Mouse (Mus musculus) lung, embryonic 15.5 days (tissue): ENCODE results near the gene Peak1. TPM values are rescaled to one million over a fixed set of nuclear protein-coding genes. Genes with fewer than 3 reads are reported as not detected.

Source experiments
- ATAC-seq: fragments of 200-750 bp; cut with Nextera tagmentation; 2 replicates; pipeline ENCODE4 v1.8.0; 2017; ENCODE audit warnings: moderate number of reproducible peaks, borderline replicate concordance; ENCODE audit not compliant: low FRiP score, low TSS enrichment; ENCODE audit errors: extremely low read depth
- H3K27ac ChIP-seq: fragments of 300-500 bp; sonication (generic); 2 replicates; pipeline ENCODE4 v1.5.1; 2015; ENCODE audit warnings: moderate library complexity, mild to moderate bottlenecking, inconsistent platforms
- H3K27me3 ChIP-seq: fragments of 300-500 bp; sonication (generic); 2 replicates; pipeline ENCODE4 v1.6.1; 2015; ENCODE audit warnings: inconsistent platforms
- H3K36me3 ChIP-seq: fragments of 300-500 bp; sonication (generic); 2 replicates; pipeline ENCODE4 v1.6.1; 2015; ENCODE audit warnings: inconsistent platforms
- H3K4me1 ChIP-seq: fragments of 300-500 bp; sonication (generic); 2 replicates; pipeline ENCODE4 v1.6.1; 2015; ENCODE audit warnings: inconsistent platforms
- H3K4me2 ChIP-seq: fragments of 300-500 bp; sonication (generic); 2 replicates; pipeline ENCODE4 v1.6.1; 2015; ENCODE audit warnings: inconsistent platforms, mild to moderate bottlenecking, moderate library complexity
- H3K4me3 ChIP-seq: fragments of 300-500 bp; sonication (generic); 2 replicates; pipeline ENCODE4 v1.5.1; 2015; ENCODE audit warnings: mild to moderate bottlenecking, inconsistent platforms
- H3K9ac ChIP-seq: fragments of 300-500 bp; sonication (generic); 2 replicates; pipeline ENCODE4 v1.6.1; 2015; ENCODE audit warnings: inconsistent platforms
- H3K9me3 ChIP-seq: fragments of 300-500 bp; sonication (generic); 2 replicates; pipeline ENCODE4 v1.6.1; 2016; ENCODE audit warnings: inconsistent platforms
- whole genome bisulfite sequencing: fragments of 180-500 bp; shearing (Covaris S2); methylation state at CpG from one replicate; pipeline ENCODE4 v1.1.7; 2015; 5-methylcytosine and 5-hydroxymethylcytosine counted together
- polyA plus RNA-seq: library from polyadenylated mRNA; unstranded; fragments of >200 nt; fragmentation: Nextera tagmentation; extraction: Ambion mirVana; gene quantifications from 2 replicates; pipeline ENCODE4 v1.2.1, GENCODE M21; 2015

Gene Peak1
- polyA plus RNA-seq, 1 experiment from 2014 or later = 28.7 TPM

DNA sequence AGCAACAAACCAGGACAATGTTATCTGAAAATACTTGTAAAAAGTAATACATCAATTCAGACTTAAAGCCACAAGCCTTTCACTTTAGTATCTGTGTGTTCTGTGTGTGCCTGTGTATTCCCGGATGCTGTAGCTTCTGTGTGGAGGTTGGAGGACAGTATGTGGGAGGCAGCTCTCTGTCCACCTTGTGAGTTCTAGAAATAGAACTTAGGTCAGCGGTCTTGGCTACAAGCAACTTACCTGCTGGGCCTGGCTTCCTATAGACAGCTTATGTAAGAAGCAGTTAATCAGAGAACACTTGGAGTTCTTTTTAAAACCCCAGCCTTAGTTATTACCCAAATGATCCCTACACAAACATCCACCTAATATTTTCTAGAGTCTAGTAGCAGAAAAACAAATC is 127.8 kb downstream of the Peak1 start:
- Histone ChIP-seq H3K4me3 (no peak overlapping the region), H3K4me2 (no peak overlapping the region), H3K4me1 (no peaks in the 10 kb centered on the region), H3K9me3 (no peaks in the 10 kb centered on the region), H3K27ac (no peak overlapping the region), H3K27me3 (no peaks in the 10 kb centered on the region), H3K9ac (no peak overlapping the region), H3K36me3 (no peaks in the 10 kb centered on the region)
- ATAC-seq = no peak
- 96% methylated on average over 2 of the region's 2 CpGs for WGBS

GRCm38 (mm10) chr9:56282481-56282880 is 135.4 kb downstream of the Peak1 start:
- no peak for ATAC-seq
- Histone ChIP-seq H3K9ac (no peak overlapping the region), H3K4me3 (no peak overlapping the region), H3K4me2 (no peak overlapping the region), H3K27ac (no peak overlapping the region), H3K9me3 (no peaks in the 10 kb centered on the region), H3K27me3 (no peaks in the 10 kb centered on the region), H3K4me1 (no peaks in the 10 kb centered on the region), H3K36me3 (peaks cover 6% of the 10 kb centered on the region; the same call in 1 of the 2 replicates)
- WGBS = 77% methylated on average over 5 of the region's 5 CpGs

GRCm38 (mm10) chr9:56273576-56273975 is 144.3 kb downstream of the Peak1 start:
- Histone ChIP-seq H3K27me3 (no peaks in the 10 kb centered on the region), H3K4me1 (no peaks in the 10 kb centered on the region), H3K36me3 (peaks cover 5% of the 10 kb centered on the region; the same call in 1 of the 2 replicates), H3K9me3 (no peaks in the 10 kb centered on the region), H3K9ac (no peak overlapping the region), H3K4me2 (no peak overlapping the region), H3K27ac (no peak overlapping the region), H3K4me3 (no peak overlapping the region)
- no peak for ATAC-seq
- whole genome bisulfite sequencing = 76% methylated on average over 3 of the region's 3 CpGs

- Histone ChIP-seq H3K4me1 (no peaks in the 10 kb centered on the region), H3K9ac (no peak overlapping the region), H3K27me3 (no peaks in the 10 kb centered on the region), H3K9me3 (no peaks in the 10 kb centered on the region), H3K27ac (no peak overlapping the region), H3K4me2 (no peak overlapping the region), H3K4me3 (no peak overlapping the region), H3K36me3 (no peaks in the 10 kb centered on the region)
- ATAC-seq = no peak
- 51% methylated on average over 2 of the region's 2 CpGs for WGBS
Measured at GRCm38 (mm10) chr9:56272247-56272598, 145.6 kb downstream of the Peak1 start.

GRCm38 (mm10) chr9:56271326-56272246 is 146.3 kb downstream of the Peak1 start:
- Histone ChIP-seq H3K36me3 (no peaks in the 10 kb centered on the region), H3K4me3 (no peak overlapping the region), H3K9ac (no peak overlapping the region), H3K4me1 (no peaks in the 10 kb centered on the region), H3K27ac (no peak overlapping the region), H3K9me3 (no peaks in the 10 kb centered on the region), H3K27me3 (no peaks in the 10 kb centered on the region), H3K4me2 (no peak overlapping the region)
- ATAC-seq = no peak
- 77% methylated on average over 21 of the region's 21 CpGs for WGBS

GRCm38 (mm10) chr9:56269101-56269500 is 148.8 kb downstream of the Peak1 start:
- WGBS = 86% methylated on average over 3 of the region's 3 CpGs

GRCm38 (mm10) chr9:56266200-56266815 is 151.6 kb downstream of the Peak1 start:
- H3K27ac ChIP-seq = no peak overlapping the region
- WGBS = 75% methylated on average over 7 of the region's 7 CpGs
- H3K9ac ChIP-seq = no peak overlapping the region
- H3K36me3 ChIP-seq = no peaks in the 10 kb centered on the region
- no peak overlapping the region for H3K4me3 ChIP-seq
- no peak for ATAC-seq
- peaks cover 3% of the 10 kb centered on the region; the same call in 1 of the 2 replicates for H3K4me1 ChIP-seq
- H3K4me2 ChIP-seq = no peak overlapping the region
- no peaks in the 10 kb centered on the region for H3K27me3 ChIP-seq
- H3K9me3 ChIP-seq = no peaks in the 10 kb centered on the region

More at GRCm38 (mm10) chr9:56269101-56269500, 148.8 kb downstream of the Peak1 start:
- Histone ChIP-seq H3K4me1 (peaks cover 3% of the 10 kb centered on the region; the same call in 1 of the 2 replicates), H3K9me3 (no peaks in the 10 kb centered on the region), H3K9ac (no peak overlapping the region), H3K36me3 (no peaks in the 10 kb centered on the region), H3K27ac (no peak overlapping the region), H3K4me3 (no peak overlapping the region), H3K27me3 (no peaks in the 10 kb centered on the region), H3K4me2 (no peak overlapping the region)
- ATAC-seq = no peak

GRCm38 (mm10) chr9:56265460-56266199 is 152.2 kb downstream of the Peak1 start:
- no peak overlapping the region for H3K4me3 ChIP-seq
- H3K9me3 ChIP-seq = no peaks in the 10 kb centered on the region
- H3K9ac ChIP-seq = no peak overlapping the region
- WGBS = 79% methylated on average over 5 of the region's 5 CpGs
- ATAC-seq = no peak
- no peaks in the 10 kb centered on the region for H3K36me3 ChIP-seq
- no peak overlapping the region for H3K4me2 ChIP-seq
- H3K27me3 ChIP-seq = no peaks in the 10 kb centered on the region
- no peak overlapping the region for H3K27ac ChIP-seq
- H3K4me1 ChIP-seq = peaks cover 3% of the 10 kb centered on the region; the same call in 1 of the 2 replicates

GRCm38 (mm10) chr9:56265022-56265360 is 152.9 kb downstream of the Peak1 start:
- no peaks in the 10 kb centered on the region for H3K27me3 ChIP-seq
- H3K4me2 ChIP-seq = no peak overlapping the region
- peaks cover 4% of the 10 kb centered on the region for H3K9me3 ChIP-seq
- H3K36me3 ChIP-seq = no peaks in the 10 kb centered on the region
- no peak for ATAC-seq
- 25% methylated on average over 8 of the region's 8 CpGs for WGBS
- H3K27ac ChIP-seq = no peak overlapping the region
- no peak overlapping the region for H3K9ac ChIP-seq
- no peak overlapping the region for H3K4me3 ChIP-seq
- peaks cover 3% of the 10 kb centered on the region; the same call in 1 of the 2 replicates for H3K4me1 ChIP-seq

DNA sequence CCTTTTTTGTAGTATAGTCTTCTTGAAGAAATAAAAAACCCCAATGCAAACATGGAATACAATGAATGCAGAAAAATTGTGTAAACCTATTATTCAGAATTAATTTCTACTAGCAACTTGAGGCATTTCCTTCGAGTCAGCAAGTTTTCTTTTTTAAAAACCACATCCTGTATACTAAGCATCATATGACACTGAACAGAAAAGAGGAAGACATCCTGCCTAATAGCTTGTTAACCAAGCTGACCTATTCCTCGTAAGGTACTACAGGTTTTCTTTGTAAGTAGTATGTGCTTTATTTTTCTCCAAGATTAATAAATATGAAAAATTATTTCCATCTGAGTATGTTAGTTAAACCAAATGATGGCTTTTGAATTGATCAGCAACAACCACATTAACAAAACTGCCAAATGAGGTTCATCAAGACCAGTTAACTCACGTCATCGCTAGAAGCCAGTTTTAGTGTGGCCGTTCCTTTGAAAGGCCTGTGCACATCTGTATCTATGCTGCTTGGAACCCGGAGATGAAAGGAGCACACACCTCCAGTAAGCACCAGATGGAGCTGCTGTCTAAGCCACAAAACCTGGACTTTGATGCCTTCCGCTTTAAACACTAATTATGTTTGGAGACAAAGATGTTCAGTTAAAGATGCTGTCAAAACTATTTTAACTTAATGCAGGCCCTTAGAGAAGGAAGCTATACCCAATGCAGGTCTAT is 153.4 kb downstream of the Peak1 start:
- peaks cover 3% of the 10 kb centered on the region; the same call in 1 of the 2 replicates for H3K4me1 ChIP-seq
- no peak overlapping the region for H3K27ac ChIP-seq
- H3K4me2 ChIP-seq = no peak overlapping the region
- H3K9ac ChIP-seq = no peak overlapping the region
- whole genome bisulfite sequencing = 52% methylated on average over 7 of the region's 7 CpGs
- ATAC-seq = no peak
- peaks cover 4% of the 10 kb centered on the region for H3K9me3 ChIP-seq
- no peaks in the 10 kb centered on the region for H3K27me3 ChIP-seq
- H3K4me3 ChIP-seq = no peak overlapping the region
- H3K36me3 ChIP-seq = peaks cover 4% of the 10 kb centered on the region; the same call in 1 of the 2 replicates

- ATAC-seq = no peak
- Histone ChIP-seq H3K27ac (no peak overlapping the region), H3K4me1 (peaks cover 3% of the 10 kb centered on the region; the same call in 1 of the 2 replicates), H3K9me3 (peaks cover 4% of the 10 kb centered on the region), H3K4me3 (no peak overlapping the region), H3K36me3 (peaks cover 17% of the 10 kb centered on the region), H3K4me2 (no peak overlapping the region), H3K9ac (no peak overlapping the region), H3K27me3 (no peaks in the 10 kb centered on the region)
- 88% methylated on average over 1 of the region's 1 CpGs for WGBS
Measured at GRCm38 (mm10) chr9:56263055-56263454, 154.8 kb downstream of the Peak1 start.
